Mouse (Mus musculus) erythroblast, embryonic 14.5 days (primary cell): ENCODE results near the gene Scd3.
"Not testable (repeated sequence)": the region's sequence is repeated elsewhere in the genome, so short reads cannot be mapped to it uniquely, and the experiment has no call there.

Experiments
- GATA1 ChIP-seq: IDR thresholded peaks from 2 replicates; pipeline ENCODE4 v1.6.1; 2012; ENCODE audit warnings: low read length, inconsistent platforms, mixed read lengths
- TAL1 ChIP-seq: IDR thresholded peaks from 3 replicates; pipeline ENCODE4 v1.6.1; 2012; ENCODE audit warnings: low read length, inconsistent platforms, mixed read lengths

DNA sequence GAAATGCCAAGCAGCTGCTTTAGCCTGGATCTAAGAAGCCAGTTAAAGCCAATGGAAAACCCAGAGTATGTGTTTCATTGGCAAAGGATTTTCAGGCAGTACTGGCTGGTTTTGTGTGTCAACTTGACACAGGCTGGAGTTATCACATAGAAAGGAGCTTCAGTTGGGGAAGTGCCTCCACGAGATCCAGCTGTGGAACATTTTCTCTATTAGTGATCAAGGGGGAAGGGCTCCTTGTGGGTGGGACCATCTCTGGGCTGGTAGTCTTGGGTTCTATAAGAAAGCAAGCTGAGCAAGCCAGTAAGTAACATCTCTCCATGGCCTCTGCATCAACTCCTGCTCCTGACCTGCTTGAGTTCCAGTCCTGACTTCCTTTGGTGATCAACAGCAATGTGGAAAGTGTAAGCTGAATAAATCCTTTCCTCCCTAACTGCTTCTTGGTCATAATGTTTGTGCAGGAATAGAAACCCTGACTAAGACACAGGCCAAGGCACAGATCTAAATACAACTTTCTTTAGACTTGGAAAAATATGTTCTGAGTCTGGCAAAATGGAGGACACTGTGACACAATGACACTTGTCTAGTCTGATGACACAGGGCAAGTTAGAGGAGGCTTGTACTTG lies 78.9 kb downstream of the Scd3 start:
- not testable (repeated sequence) for TF ChIP-seq GATA1, TAL1
